Mouse (Mus musculus) liver, embryonic 14.5 days (tissue): ENCODE measurements around the gene Kif24. TPM values are rescaled to one million over a fixed set of nuclear protein-coding genes. Genes with fewer than 3 reads are reported as not detected.
"Not testable (repeated sequence)": the region's sequence is repeated elsewhere in the genome, so short reads cannot be mapped to it uniquely, and the experiment has no call there.

Experiments used
- ATAC-seq: fragments of 200-750 bp; cut with Nextera tagmentation; 2 replicates; pipeline ENCODE4 v1.8.0; 2017; ENCODE audit warnings: moderate number of reproducible peaks, mild to moderate bottlenecking, moderate library complexity; ENCODE audit not compliant: insufficient read depth
- DNase-seq, 3 experiments: peaks; one replicate each; pipeline ENCODE4 v3.0.0-alpha.2; 2012 to 2013; ENCODE audit warnings: low read depth in 3 of 3, low spot score in 3 of 3
- H3K27ac ChIP-seq: fragments of 300-500 bp; sonication (generic); 2 replicates; pipeline ENCODE4 v1.5.1; 2014; ENCODE audit warnings: moderate library complexity, mild to moderate bottlenecking, control low read depth, inconsistent platforms
- H3K27me3 ChIP-seq: fragments of 300-500 bp; sonication (generic); 2 replicates; pipeline ENCODE4 v1.6.1; 2014; ENCODE audit warnings: mild to moderate bottlenecking, low read length, moderate library complexity; ENCODE audit not compliant: control insufficient read depth, insufficient read depth
- H3K36me3 ChIP-seq: fragments of 300-500 bp; sonication (generic); replicated peaks from 2 replicates; pipeline ENCODE4 v1.6.1; 2014; ENCODE audit warnings: low read depth; ENCODE audit not compliant: control insufficient read depth, insufficient read depth
- H3K4me1 ChIP-seq, 2 experiments: fragments of 200-500 bp in 1 of 2; fragments of 300-500 bp in 1 of 2; sonication (generic) in 1 of 2; replicated peaks; 2 replicates each; pipeline ENCODE4 v1.6.1; 2012 to 2014; ENCODE audit warnings: antibody characterized with exemption in 1 of 2, inconsistent platforms in 1 of 2, low read length in 1 of 2; ENCODE audit not compliant: control insufficient read depth in 2 of 2, insufficient read depth in 2 of 2
- H3K4me2 ChIP-seq: fragments of 300-500 bp; sonication (generic); 2 replicates; pipeline ENCODE4 v1.6.1; 2014; ENCODE audit warnings: low read depth, mild to moderate bottlenecking, control low read depth, moderate library complexity
- H3K4me3 ChIP-seq, 2 experiments: fragments of 200-500 bp in 1 of 2; fragments of 300-500 bp in 1 of 2; sonication (generic) in 1 of 2; 2 replicates each; pipeline ENCODE4 v1.5.1; 2012 to 2014; ENCODE audit warnings: low read depth in 2 of 2, low read length in 2 of 2, mild to moderate bottlenecking in 2 of 2, control low read depth in 1 of 2, inconsistent platforms in 1 of 2, moderate library complexity in 1 of 2; ENCODE audit not compliant: insufficient read depth in 1 of 2
- H3K9ac ChIP-seq: fragments of 300-500 bp; sonication (generic); replicated peaks from 2 replicates; pipeline ENCODE4 v1.6.1; 2014; ENCODE audit warnings: mild to moderate bottlenecking, control low read depth, moderate library complexity
- H3K9me3 ChIP-seq: fragments of 300-500 bp; sonication (generic); 2 replicates; pipeline ENCODE4 v1.6.1; 2016; ENCODE audit warnings: low read length, mixed read lengths; ENCODE audit not compliant: control insufficient read depth
- CTCF ChIP-seq: IDR thresholded peaks from 2 replicates; pipeline ENCODE4 v1.5.1; 2016; ENCODE audit warnings: antibody characterized with exemption, low read depth, control low read depth
- EP300 ChIP-seq: IDR thresholded peaks from 2 replicates; pipeline ENCODE4 v1.6.1; 2016; ENCODE audit warnings: antibody characterized with exemption, low read depth
- WGBS: fragments of 180-500 bp; shearing (Covaris S2); extraction: QIAGEN DNeasy Blood & Tissue Kit; methylation state at CpG from one replicate; pipeline ENCODE4 v1.1.7; 2014; ENCODE audit not compliant: insufficient replicate concordance; 5-methylcytosine and 5-hydroxymethylcytosine counted together
- polyA plus RNA-seq, 2 experiments: library from polyadenylated mRNA; depleted of rRNA in 1 of 2; stranded (reverse) in 1 of 2; unstranded in 1 of 2; fragments of >200 nt; fragmentation: Nextera tagmentation in 1 of 2; extraction: Ambion mirVana in 1 of 2; gene quantifications; 2 replicates each; pipeline versions ENCODE4 v1.2.1 to v1.2.3; 2012 to 2014

Gene Kif24
- polyA plus RNA-seq, 2 experiments, result 4.0 to 4.2 TPM

GRCm38 (mm10) chr4:41469199-41469598 lies 4.5 kb upstream of the Kif24 start:
- TF ChIP-seq CTCF (no peak), EP300 (no peak)
- Histone ChIP-seq H3K4me1 (peaks cover 0 to 3% of the 10 kb centered on the region in 2 experiments; a peak in 2 of 4 replicates), H3K27ac (no peak overlapping the region), H3K27me3 (no peaks in the 10 kb centered on the region), H3K36me3 (no peaks in the 10 kb centered on the region), H3K9ac (no peak overlapping the region), H3K4me2 (no peak overlapping the region), H3K9me3 (no peaks in the 10 kb centered on the region), H3K4me3 (no peak overlapping the region)
- 45% methylated on average over 10 of the region's 10 CpGs for WGBS
- DNase-seq (no peak), ATAC-seq (no peak)

- H3K4me1 ChIP-seq, result peaks cover under 1 to 5% of the 10 kb centered on the region in 2 experiments; a peak in 3 of 4 replicates
- H3K27me3 ChIP-seq, result no peaks in the 10 kb centered on the region
- no peaks in the 10 kb centered on the region for H3K9me3 ChIP-seq
- TF ChIP-seq CTCF (peak; percentile 63), EP300 (no peak)
- H3K36me3 ChIP-seq, result no peaks in the 10 kb centered on the region
- H3K4me3 ChIP-seq, result no peak overlapping the region
- H3K4me2 ChIP-seq, result no peak overlapping the region
- ATAC-seq (no peak), DNase-seq (peak in 1 of 3 experiments; percentile 23)
- H3K9ac ChIP-seq, result no peak overlapping the region
- H3K27ac ChIP-seq, result no peak overlapping the region
- WGBS, result 49% methylated on average over 17 of the region's 17 CpGs
These were observed 3.9 kb upstream of the Kif24 start for GRCm38 (mm10) chr4:41468396-41469080.

GRCm38 (mm10) chr4:41465287-41465665 lies 589 bp upstream of the Kif24 start:
- peak overlapping the region; percentile 90 to 95 for H3K4me3 ChIP-seq
- TF ChIP-seq EP300 (no peak), CTCF (no peak)
- no peaks in the 10 kb centered on the region for H3K27me3 ChIP-seq
- H3K4me1 ChIP-seq, result peaks cover 10 to 17% of the 10 kb centered on the region in 2 experiments
- ATAC-seq (no peak), DNase-seq (no peak)
- H3K4me2 ChIP-seq, result peak overlapping the region; percentile 72
- peak overlapping the region; percentile 74 for H3K9ac ChIP-seq
- 5% methylated on average over 17 of the region's 17 CpGs for WGBS
- no peaks in the 10 kb centered on the region for H3K36me3 ChIP-seq
- H3K9me3 ChIP-seq, result no peaks in the 10 kb centered on the region
- H3K27ac ChIP-seq, result no peak overlapping the region

DNA sequence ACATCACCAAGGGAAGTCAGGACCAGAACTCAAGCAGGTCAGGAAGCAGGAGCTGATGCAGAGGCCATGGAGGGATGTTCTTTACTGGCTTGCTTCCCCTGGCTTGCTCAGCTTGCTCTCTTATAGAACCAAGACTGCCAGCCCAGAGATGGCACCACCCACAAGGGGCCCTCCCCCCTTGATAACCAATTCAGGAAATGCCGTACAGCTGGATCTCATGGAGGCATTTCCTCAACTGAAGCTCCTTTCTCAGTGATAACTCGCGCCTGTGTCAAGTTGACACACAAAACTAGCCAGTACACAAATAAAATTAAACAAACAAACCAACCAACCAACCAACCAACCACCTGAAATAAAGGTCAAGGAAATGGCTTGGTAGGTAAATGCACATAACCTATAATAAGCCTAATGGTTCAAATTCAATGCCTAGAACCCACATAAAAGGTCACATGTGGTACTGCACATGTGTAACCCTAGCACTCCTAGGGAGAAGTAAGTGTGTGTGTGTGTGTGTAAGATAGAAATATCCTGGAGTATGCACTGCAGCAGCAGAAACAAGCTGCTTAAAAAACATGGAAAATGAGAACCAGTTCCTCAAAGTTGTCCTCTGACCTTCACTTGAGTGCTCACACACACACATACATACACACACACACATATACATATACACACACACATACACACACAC lies 1.5 kb downstream of the Kif24 start:
- not testable (repeated sequence) for ATAC-seq, H3K27me3 ChIP-seq, H3K9me3 ChIP-seq, H3K36me3 ChIP-seq
- H3K9ac ChIP-seq, result peak overlapping the region; percentile 79
- DNase-seq, result peak in 2 of 3 experiments; percentile 25 to 30
- peaks cover 10 to 17% of the 10 kb centered on the region in 2 experiments for H3K4me1 ChIP-seq
- 7% methylated on average over 3 of the region's 3 CpGs for WGBS
- H3K4me3 ChIP-seq, result peak overlapping the region; percentile 88 to 90
- peak overlapping the region; percentile 78 for H3K27ac ChIP-seq
- peak overlapping the region; percentile 86 for H3K4me2 ChIP-seq

- no peak overlapping the region for H3K4me3 ChIP-seq
- no peak overlapping the region for H3K9ac ChIP-seq
- TF ChIP-seq CTCF (no peak), EP300 (no peak)
- no peaks in the 10 kb centered on the region for H3K9me3 ChIP-seq
- WGBS, result 87% methylated on average over 1 of the region's 1 CpGs
- H3K36me3 ChIP-seq, result no peaks in the 10 kb centered on the region
- H3K27me3 ChIP-seq, result no peaks in the 10 kb centered on the region
- no peak overlapping the region for H3K4me2 ChIP-seq
- peaks cover 10 to 16% of the 10 kb centered on the region in 2 experiments for H3K4me1 ChIP-seq
- ATAC-seq (no peak), DNase-seq (no peak)
- H3K27ac ChIP-seq, result no peak overlapping the region
These were observed 4.0 kb downstream of the Kif24 start for GRCm38 (mm10) chr4:41460690-41461089.
